Mouse (Mus musculus): Measurements from ENCODE around the gene E030025P04Rik. TPM values are rescaled to one million over a fixed set of nuclear protein-coding genes. Genes with fewer than 3 reads are reported as not detected.

Gene E030025P04Rik
- polyA plus RNA-seq, 1 experiment, result not detected

DNA sequence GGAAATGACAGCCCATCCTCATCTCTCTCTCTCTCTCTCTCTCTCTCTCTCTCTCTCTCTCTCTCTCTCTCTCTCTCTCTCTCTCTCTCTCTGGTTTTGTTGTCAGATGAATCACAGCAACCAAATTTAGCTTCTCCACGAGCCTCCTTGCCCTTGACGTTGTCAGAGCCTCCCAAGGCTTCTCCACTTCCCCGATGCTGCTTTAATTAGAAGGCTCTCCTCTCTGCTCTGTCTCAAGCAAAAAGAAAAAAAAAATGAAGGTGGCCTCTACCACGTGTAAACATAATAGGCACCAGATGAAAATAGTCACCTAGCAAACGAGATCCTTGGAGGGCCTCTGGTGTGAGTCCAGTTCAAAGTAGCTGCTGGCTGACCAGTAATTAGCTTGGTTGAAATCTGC lies 52.3 kb downstream of the E030025P04Rik start:
- Histone ChIP-seq H3K27me3 (ENCODE audit: control insufficient read depth, insufficient read depth, low read length) (no peaks in the 10 kb centered on the region), H3K4me3 (replicated peaks; ENCODE audit: insufficient read depth, low read depth, low read length) (no peak overlapping the region), H3K4me1 (ENCODE audit: control insufficient read depth, insufficient read depth, low read length) (no peaks in the 10 kb centered on the region), H3K27ac (ENCODE audit: insufficient read depth, low read length) (no peak overlapping the region)
- 50% methylated on average over 5 of the region's 5 CpGs for WGBS
- DNase-seq, result no peak
- TF ChIP-seq CTCF (IDR thresholded peaks at IDR 0.05; ENCODE audit: borderline replicate concordance, insufficient read depth, low read depth, low read length), result no peak
- no peak for TF ChIP-seq POLR2A (IDR thresholded peaks at IDR 0.05; ENCODE audit: borderline replicate concordance, insufficient read depth, low read length)

Other genes starting within 250 kb of the E030025P04Rik start
- 17.0 and 17.5 TPM in 2 replicates for gene Axin2, start 224.0 kb downstream of the E030025P04Rik start, polyA plus RNA-seq (2012; rRNA removed)
- 5.3 and 6.2 TPM in 2 replicates for gene Rgs9, start 153.8 kb upstream of the E030025P04Rik start, polyA plus RNA-seq (2012; rRNA removed)
- gene Gna13, start 218.5 kb upstream of the E030025P04Rik start, polyA plus RNA-seq (2012; rRNA removed), result 35.6 and 37.5 TPM in 2 replicates